Comparison of ENCODE assay signal across 7 mouse cellular contexts in genomic region chr5:31698931-31699330, GRCm38 (mm10). TPM values are rescaled to one million over a fixed set of nuclear protein-coding genes. Genes with fewer than 3 reads are reported as not detected.
DNase-seq lines count a peak whose midpoint lies in the region; ATAC-seq and TF ChIP-seq lines count a peak whose summit lies in the region.

No protein-coding gene starts in this region.

- ATAC-seq in forebrain, embryonic 14.5 days: no peak
- no peak for ATAC-seq in midbrain, postnatal 0 days (ENCODE audit: low FRiP score)

- no peak for DNase-seq in layer of hippocampus, adult 2 months (ENCODE audit: low spot score in 2 of 2)
- no peak for DNase-seq in layer of hippocampus, postnatal 25 days (ENCODE audit: extremely low spot score in 1 of 2, low spot score in 1 of 2)
- peak; percentile 47 for DNase-seq in NIH3T3 (ENCODE audit: low read depth)
- DNase-seq in forebrain, embryonic 14.5 days (ENCODE audit: low spot score): no peak
- no peak for DNase-seq in midbrain, postnatal 0 days (ENCODE audit: low spot score)
- DNase-seq in spleen, adult 12 weeks (ENCODE audit: low spot score): no peak
- DNase-seq in spleen, postnatal 4 days (ENCODE audit: low spot score in 2 of 2): no peak

- H3K4me2 ChIP-seq in forebrain, embryonic 14.5 days (ENCODE audit: low read length): peak overlapping the region; percentile 81; the same call in 1 of the 2 replicates
- peak overlapping the region; percentile 72; the same call in 1 of the 2 replicates for H3K4me2 ChIP-seq in midbrain, postnatal 0 days (ENCODE audit: low read depth, low read length, poor library complexity, severe bottlenecking)

- no peak overlapping the region; the same call in 1 of the 2 replicates for H3K9ac ChIP-seq in forebrain, embryonic 14.5 days (ENCODE audit: low read length)
- no peak overlapping the region for H3K9ac ChIP-seq in midbrain, postnatal 0 days (replicated peaks; ENCODE audit: low read length, poor library complexity, severe bottlenecking)

- WGBS in forebrain, embryonic 14.5 days: 25% methylated on average over 4 of the region's 4 CpGs
- 45% methylated on average over 4 of the region's 4 CpGs for WGBS in midbrain, postnatal 0 days

- peaks cover 4% of the 10 kb centered on the region for H3K4me1 ChIP-seq in forebrain, embryonic 14.5 days (ENCODE audit: control insufficient read depth, insufficient read depth, low read length)
- H3K4me1 ChIP-seq in midbrain, postnatal 0 days (ENCODE audit: insufficient read depth, low read length): 0 out of 2 replicates have a peak, but pooled peaks cover 4% of the 10 kb centered on the region

- H3K4me3 ChIP-seq in layer of hippocampus, adult 2 months: peak overlapping the region; percentile 92
- no peak overlapping the region for H3K4me3 ChIP-seq in forebrain, embryonic 14.5 days (ENCODE audit: low read depth, low read length)
- H3K4me3 ChIP-seq in midbrain, postnatal 0 days (ENCODE audit: low read depth, low read length): peak overlapping the region; percentile 70; the same call in 1 of the 2 replicates

- peak overlapping the region; percentile 98 for H3K27ac ChIP-seq in layer of hippocampus, adult 2 months
- H3K27ac ChIP-seq in forebrain, embryonic 14.5 days (ENCODE audit: low read depth, low read length): no peak overlapping the region
- no peak overlapping the region for H3K27ac ChIP-seq in midbrain, postnatal 0 days (ENCODE audit: low read depth, low read length)

- H3K9me3 ChIP-seq in forebrain, embryonic 14.5 days (replicated peaks; ENCODE audit: control insufficient read depth, low read length): no peaks in the 10 kb centered on the region
- H3K9me3 ChIP-seq in midbrain, postnatal 0 days (ENCODE audit: low read length): no peaks in the 10 kb centered on the region

- no peaks in the 10 kb centered on the region for H3K27me3 ChIP-seq in forebrain, embryonic 14.5 days (replicated peaks; ENCODE audit: control insufficient read depth, insufficient read depth, low read length)
- no peaks in the 10 kb centered on the region for H3K27me3 ChIP-seq in midbrain, postnatal 0 days (ENCODE audit: insufficient read depth, low read length)

- no peak for TF ChIP-seq CTCF in layer of hippocampus, adult 2 months (conservative IDR thresholded peaks at IDR 0.05)
- no peak for TF ChIP-seq CTCF in midbrain, postnatal 0 days (IDR thresholded peaks at IDR 0.05)

- peaks cover 3% of the 10 kb centered on the region; the same call in 1 of the 2 replicates for H3K36me3 ChIP-seq in forebrain, embryonic 14.5 days (ENCODE audit: control insufficient read depth, insufficient read depth, low read length)
- H3K36me3 ChIP-seq in midbrain, postnatal 0 days (ENCODE audit: insufficient read depth, low read length): no peaks in the 10 kb centered on the region

RNA-seq across cellular contexts. Expression of gene Babam2, which starts 1.4 kb away (rescaled TPM):
- total RNA-seq in layer of hippocampus, adult 2 months (2021): 10 to 100 TPM; 49.3 to 50.4 TPM
- total RNA-seq in layer of hippocampus, postnatal 25 days (2021): 10 to 100 TPM; 45.5 to 48.1 TPM
- polyA plus RNA-seq in forebrain, embryonic 14.5 days (2014; fragmentation: Nextera tagmentation; extraction: Ambion mirVana): 32.3 TPM in 2 replicates
- 30.9 and 35.9 TPM in 2 replicates for total RNA-seq in midbrain, postnatal 0 days (2014; rRNA removed)
- 58.9 and 66.1 TPM in 2 replicates for polyA plus RNA-seq in midbrain, postnatal 0 days (2015; fragmentation: Nextera tagmentation; extraction: Ambion mirVana)

RNA-seq across cellular contexts. Expression of gene Rbks, which starts 1.5 kb away (rescaled TPM):
- total RNA-seq in layer of hippocampus, adult 2 months (2021): 1 to 10 TPM; 4.0 to 4.4 TPM
- 1 to 10 TPM; 3.4 to 4.3 TPM for total RNA-seq in layer of hippocampus, postnatal 25 days (2021)
- 1.9 and 2.1 TPM in 2 replicates for polyA plus RNA-seq in forebrain, embryonic 14.5 days (2014; fragmentation: Nextera tagmentation; extraction: Ambion mirVana)
- total RNA-seq in midbrain, postnatal 0 days (2014; rRNA removed): 1.6 and 2.2 TPM in 2 replicates
- 2.9 and 3.0 TPM in 2 replicates for polyA plus RNA-seq in midbrain, postnatal 0 days (2015; fragmentation: Nextera tagmentation; extraction: Ambion mirVana)
